Mouse (Mus musculus) layer of hippocampus, postnatal 10 days (tissue): ENCODE data around the gene Vav2. TPM values are rescaled to one million over a fixed set of nuclear protein-coding genes. Genes with fewer than 3 reads are reported as not detected.

Experiments
- DNase-seq, 2 experiments: peaks; one replicate each; pipeline ENCODE4 v3.0.0; 2021; ENCODE audit warnings: low spot score in 2 of 2
- total RNA-seq, 2 experiments: library from RNA; stranded (reverse); gene quantifications; 2 replicates each; pipeline ENCODE4 v1.2.3; 2021

Gene Vav2
- total RNA-seq, 2 experiments from 2014 or later = 30.3 to 33.4 TPM

DNA sequence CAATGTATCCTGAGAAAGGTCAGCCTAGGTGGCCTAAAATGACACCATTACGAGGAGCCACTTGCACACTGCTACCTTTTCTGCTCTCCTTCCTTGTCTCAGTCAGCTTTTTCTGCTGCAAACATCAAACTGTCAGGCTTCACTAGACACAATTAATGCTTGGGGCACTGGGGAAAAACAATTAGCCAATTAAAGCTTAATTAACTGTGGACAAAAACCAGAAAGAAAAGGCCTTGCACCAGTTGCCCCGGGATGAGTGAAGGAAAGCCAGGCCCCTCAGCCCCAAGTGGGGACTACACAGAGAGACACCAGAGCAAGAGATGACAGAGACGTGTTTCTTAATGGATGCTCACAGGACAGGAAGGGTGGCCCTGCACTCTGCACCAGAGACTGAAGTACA is 51.7 kb downstream of the Vav2 start:
- DNase-seq = no peak

GRCm38 (mm10) chr2:27373349-27373748 is 53.5 kb downstream of the Vav2 start:
- DNase-seq = no peak

- no peak for DNase-seq
These were observed 55.4 kb downstream of the Vav2 start for GRCm38 (mm10) chr2:27371450-27371849.

DNA sequence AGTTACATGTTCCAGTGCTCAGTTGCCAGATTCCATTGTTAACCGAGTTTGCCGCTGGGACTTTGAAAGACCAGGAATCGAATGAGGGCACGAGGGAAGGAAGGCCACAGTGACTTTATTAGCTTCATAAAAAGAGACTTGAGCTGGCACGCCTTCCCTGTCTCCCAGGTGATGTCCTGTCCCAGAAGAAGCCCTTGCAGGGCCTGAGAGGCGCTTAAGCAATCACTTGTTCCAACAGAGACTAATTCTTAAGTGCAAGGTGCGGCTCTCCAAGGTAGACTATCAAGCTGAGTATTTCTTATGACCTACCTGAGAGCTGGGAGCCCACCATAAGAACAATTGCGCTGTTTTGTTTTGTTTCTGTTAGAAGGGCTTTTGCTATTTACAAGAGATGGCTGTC is 57.9 kb downstream of the Vav2 start:
- no peak for DNase-seq

GRCm38 (mm10) chr2:27365296-27365695 is 61.5 kb downstream of the Vav2 start:
- DNase-seq = no peak

- no peak for DNase-seq
These were observed 65.0 kb downstream of the Vav2 start for GRCm38 (mm10) chr2:27361786-27362185.

DNA sequence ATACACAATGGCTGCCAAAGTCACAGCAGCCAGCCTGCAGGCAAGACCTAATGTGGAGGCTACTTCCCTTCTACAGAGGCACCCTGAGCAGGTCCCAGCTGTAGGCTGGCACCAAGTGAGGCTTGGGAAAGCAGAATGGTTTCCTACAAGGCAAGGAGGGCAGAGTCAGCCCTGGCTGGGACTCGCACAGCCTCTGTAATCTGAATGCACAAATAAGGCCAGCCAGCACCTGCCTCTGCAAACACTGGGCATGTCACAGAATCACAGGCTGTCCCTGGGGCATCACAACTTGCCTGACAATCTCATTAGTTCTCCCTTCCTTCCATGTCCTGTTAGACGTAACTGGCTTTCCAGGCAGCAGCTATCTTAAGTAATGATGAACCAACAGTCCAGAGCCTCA is 68.4 kb downstream of the Vav2 start:
- DNase-seq = no peak

- no peak for DNase-seq
These were observed 71.1 kb downstream of the Vav2 start for GRCm38 (mm10) chr2:27355684-27356083.

- DNase-seq = no peak
These were observed 72.1 kb downstream of the Vav2 start for GRCm38 (mm10) chr2:27354610-27355211.

DNA sequence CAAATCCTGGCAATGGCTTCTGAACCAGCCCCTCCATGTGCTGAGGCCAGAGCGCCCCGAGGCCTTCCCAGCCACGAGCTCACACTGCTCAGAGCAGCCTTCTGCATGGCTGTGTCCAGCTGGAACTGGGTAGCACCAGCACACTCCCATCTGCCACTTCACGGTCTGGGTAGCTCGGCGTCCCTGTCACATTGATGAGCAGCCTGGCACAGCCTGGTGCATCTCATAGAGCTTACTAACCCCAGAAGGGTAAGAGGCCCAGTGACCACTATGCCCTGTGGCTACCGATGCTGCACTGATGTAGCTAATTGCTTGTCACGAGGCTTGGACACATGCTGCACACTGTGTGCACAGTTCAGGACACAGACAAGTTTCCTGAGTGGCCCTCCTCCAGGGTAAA is 74.1 kb downstream of the Vav2 start:
- no peak for DNase-seq

DNA sequence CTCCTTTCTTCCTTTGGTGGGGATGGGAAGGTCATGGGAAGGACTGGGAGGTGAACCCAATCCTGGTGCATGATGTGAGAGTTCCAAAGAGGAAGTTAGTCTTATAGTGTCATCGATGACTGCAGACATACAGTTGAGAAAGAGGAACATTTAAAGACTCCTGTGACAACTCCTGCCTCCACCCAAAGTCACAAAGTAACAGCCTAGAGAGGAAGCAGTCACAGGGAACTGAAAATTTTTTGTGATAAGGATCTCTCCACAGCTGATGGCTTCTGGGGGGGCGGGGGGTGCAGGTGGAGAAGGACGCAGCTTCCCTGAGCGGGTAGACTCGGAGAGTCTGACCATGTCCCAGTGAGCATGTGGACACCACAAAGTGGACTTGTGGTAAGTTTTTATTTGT is 76.5 kb downstream of the Vav2 start:
- DNase-seq = no peak

DNA sequence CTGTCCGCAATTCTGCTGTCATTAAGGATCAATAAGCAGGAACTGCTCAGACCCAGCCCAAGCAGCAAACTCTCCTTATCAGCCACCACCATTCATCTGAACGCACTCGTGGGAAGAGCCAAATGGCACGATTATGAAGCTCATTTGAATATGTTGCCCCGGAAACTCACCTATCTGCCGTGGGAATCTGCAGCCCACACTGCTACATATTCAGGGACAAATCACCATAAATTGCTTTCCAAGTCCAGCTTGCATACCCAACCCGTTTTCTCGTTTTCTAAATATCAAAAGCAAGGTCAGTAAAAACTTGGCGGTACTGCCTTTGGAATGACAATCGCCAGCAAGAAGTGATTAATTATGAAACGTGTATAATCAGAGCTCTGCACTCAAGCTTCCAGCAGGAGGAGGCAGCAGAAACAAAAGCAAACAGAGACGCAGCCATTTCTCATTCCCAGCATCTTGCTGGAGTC is 82.8 kb downstream of the Vav2 start:
- no peak for DNase-seq

- DNase-seq = no peak
These were observed 86.2 kb downstream of the Vav2 start for GRCm38 (mm10) chr2:27340682-27341081.

DNA sequence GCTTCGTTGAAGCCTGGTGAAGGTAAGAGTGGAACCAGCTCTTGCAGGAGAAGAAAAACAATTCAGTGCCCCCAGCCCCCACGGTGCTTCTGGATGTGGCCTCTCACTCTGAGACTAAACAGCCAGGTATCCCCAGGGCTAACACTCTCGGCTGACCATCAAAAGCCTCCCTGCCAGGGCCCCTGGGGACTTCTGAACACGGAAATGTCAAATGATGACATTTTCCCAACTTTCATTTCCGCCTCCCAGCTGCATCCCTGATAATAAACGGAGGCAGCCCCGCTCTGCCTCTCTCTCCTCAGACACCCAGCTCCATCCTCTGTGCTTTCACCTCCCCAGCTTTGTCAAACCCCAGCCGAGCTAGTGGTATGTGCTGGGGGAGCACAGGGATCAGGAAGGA is 87.8 kb downstream of the Vav2 start:
- DNase-seq = no peak

- no peak for DNase-seq
These were observed 89.6 kb downstream of the Vav2 start for GRCm38 (mm10) chr2:27337261-27337660.

GRCm38 (mm10) chr2:27336600-27336999 is 90.2 kb downstream of the Vav2 start:
- no peak for DNase-seq

- DNase-seq = peak; percentile 72 to 75
These were observed 92.0 kb downstream of the Vav2 start for GRCm38 (mm10) chr2:27334816-27335215.

DNA sequence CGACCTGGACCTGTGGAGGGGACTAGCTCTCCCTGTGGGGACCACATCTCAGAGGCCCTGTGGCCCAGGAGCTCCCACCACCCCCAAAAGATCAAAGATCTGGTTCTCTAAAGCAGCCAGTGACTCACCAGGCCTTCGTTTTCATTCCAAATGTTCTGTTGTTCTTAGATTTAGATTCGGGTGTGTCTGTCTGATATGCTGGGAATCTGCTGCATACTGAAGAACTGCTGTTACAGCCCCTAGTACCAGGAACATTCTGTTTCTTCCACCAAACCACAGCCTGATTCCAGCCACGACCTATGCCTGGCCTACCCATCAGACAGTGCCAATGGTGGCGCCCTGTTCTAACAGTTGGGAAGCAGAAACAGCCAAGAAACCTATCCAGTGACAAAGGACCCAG is 95.3 kb downstream of the Vav2 start:
- DNase-seq = no peak

- DNase-seq = no peak
These were observed 96.4 kb downstream of the Vav2 start for GRCm38 (mm10) chr2:27330446-27330845.

- no peak for DNase-seq
These were observed 97.3 kb downstream of the Vav2 start for GRCm38 (mm10) chr2:27329386-27330060.

DNA sequence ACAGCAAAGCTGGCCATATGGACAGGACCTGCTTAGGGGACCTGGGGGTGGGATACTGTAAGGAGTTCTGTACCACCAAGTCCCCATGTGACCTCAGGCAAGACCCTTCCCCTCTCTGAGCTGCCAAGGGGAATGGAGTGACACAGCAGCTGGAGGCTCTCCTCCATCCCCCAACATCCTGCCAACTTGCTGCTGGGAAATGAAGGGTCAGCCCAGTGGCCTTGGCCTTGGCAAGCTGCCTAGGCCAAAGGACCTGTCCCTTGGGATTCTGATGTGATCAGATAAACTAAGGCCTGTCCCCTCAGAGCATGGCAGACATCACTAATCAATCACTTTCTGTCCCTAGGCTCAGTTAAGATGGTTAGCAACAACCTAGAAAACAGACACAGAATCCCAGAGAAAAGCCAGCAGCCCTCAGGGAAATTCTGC is 98.2 kb downstream of the Vav2 start:
- DNase-seq = no peak

DNA sequence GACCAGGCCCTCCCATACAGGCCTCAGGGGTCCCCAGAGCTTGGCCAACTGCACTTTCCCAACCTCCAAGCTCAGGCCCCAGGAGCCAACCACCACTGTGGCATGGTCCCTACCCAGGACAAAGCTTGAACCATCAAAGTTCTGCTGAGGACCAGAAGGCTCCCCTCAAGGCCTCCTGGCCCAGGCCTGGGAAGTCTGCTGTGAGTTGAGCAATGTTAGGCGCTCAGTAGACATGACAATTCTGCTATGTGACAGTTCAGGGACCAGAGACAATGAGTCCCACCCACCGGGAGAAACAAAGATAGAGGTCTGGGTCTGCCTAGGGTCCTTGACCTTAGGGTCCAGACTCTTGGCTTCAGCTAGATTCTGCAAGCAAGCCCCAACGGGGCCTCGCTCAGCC is 98.9 kb downstream of the Vav2 start:
- no peak for DNase-seq

- no peak for DNase-seq
These were observed 99.8 kb downstream of the Vav2 start for GRCm38 (mm10) chr2:27327076-27327475.
